Mouse (Mus musculus): ENCODE measurements around the gene Trim21. TPM values are rescaled to one million over a fixed set of nuclear protein-coding genes. Genes with fewer than 3 reads are reported as not detected.

Trim21 gene
- polyA plus RNA-seq, 1 experiment from 2014 or later = 0.56 TPM

Other genes starting within 250 kb of the Trim21 start
- gene Rrm1, start 123.8 kb downstream of the Trim21 start, polyA plus RNA-seq (2015; fragmentation: Nextera tagmentation; extraction: Ambion mirVana) = 148 and 154 TPM in 2 replicates
- 0.32 and 0.36 TPM in 2 replicates for gene Olfr543, start 83.8 kb downstream of the Trim21 start, polyA plus RNA-seq (2015; fragmentation: Nextera tagmentation; extraction: Ambion mirVana)
- 0.10 and 0.20 TPM in 2 replicates for gene Olfr544, start 77.2 kb downstream of the Trim21 start, polyA plus RNA-seq (2015; fragmentation: Nextera tagmentation; extraction: Ambion mirVana)
- 0.18 TPM in 1 of 2 replicates, not detected in the other for gene Olfr545, start 65.9 kb downstream of the Trim21 start, polyA plus RNA-seq (2015; fragmentation: Nextera tagmentation; extraction: Ambion mirVana)
- gene Olfr547, start 30.7 kb downstream of the Trim21 start, polyA plus RNA-seq (2015; fragmentation: Nextera tagmentation; extraction: Ambion mirVana) = not detected in 2 replicates
- gene Olfr548-ps1, start 24.6 kb downstream of the Trim21 start, polyA plus RNA-seq (2015; fragmentation: Nextera tagmentation; extraction: Ambion mirVana) = not detected in 2 replicates
- not detected in 2 replicates for gene Olfr549, start 15.6 kb downstream of the Trim21 start, polyA plus RNA-seq (2015; fragmentation: Nextera tagmentation; extraction: Ambion mirVana)
- 0.51 TPM in 1 of 2 replicates, not detected in the other for gene Olfr550, start 6.0 kb upstream of the Trim21 start, polyA plus RNA-seq (2015; fragmentation: Nextera tagmentation; extraction: Ambion mirVana)
- not detected in 2 replicates for gene Olfr551, start 26.4 kb upstream of the Trim21 start, polyA plus RNA-seq (2015; fragmentation: Nextera tagmentation; extraction: Ambion mirVana)
- not detected in 2 replicates for gene Olfr552, start 32.3 kb upstream of the Trim21 start, polyA plus RNA-seq (2015; fragmentation: Nextera tagmentation; extraction: Ambion mirVana)
- gene Olfr553, start 52.7 kb upstream of the Trim21 start, polyA plus RNA-seq (2015; fragmentation: Nextera tagmentation; extraction: Ambion mirVana) = not detected in 2 replicates
- gene Olfr554, start 72.9 kb upstream of the Trim21 start, polyA plus RNA-seq (2015; fragmentation: Nextera tagmentation; extraction: Ambion mirVana) = not detected in 2 replicates
- gene Olfr555, start 93.3 kb upstream of the Trim21 start, polyA plus RNA-seq (2015; fragmentation: Nextera tagmentation; extraction: Ambion mirVana) = not detected in 2 replicates
- not detected in 2 replicates for gene Olfr556, start 99.4 kb upstream of the Trim21 start, polyA plus RNA-seq (2015; fragmentation: Nextera tagmentation; extraction: Ambion mirVana)
- gene Trim68, start 121.8 kb upstream of the Trim21 start, polyA plus RNA-seq (2015; fragmentation: Nextera tagmentation; extraction: Ambion mirVana) = 16.6 and 18.6 TPM in 2 replicates
- not detected in 2 replicates for gene Olfr557, start 130.4 kb upstream of the Trim21 start, polyA plus RNA-seq (2015; fragmentation: Nextera tagmentation; extraction: Ambion mirVana)
- 0.08 and 0.15 TPM in 2 replicates for gene Olfr558, start 136.7 kb upstream of the Trim21 start, polyA plus RNA-seq (2015; fragmentation: Nextera tagmentation; extraction: Ambion mirVana)
- gene Olfr33, start 153.6 kb upstream of the Trim21 start, polyA plus RNA-seq (2015; fragmentation: Nextera tagmentation; extraction: Ambion mirVana) = not detected in 2 replicates
- gene Olfr559, start 162.0 kb upstream of the Trim21 start, polyA plus RNA-seq (2015; fragmentation: Nextera tagmentation; extraction: Ambion mirVana) = not detected in 2 replicates
- gene Olfr560, start 193.9 kb upstream of the Trim21 start, polyA plus RNA-seq (2015; fragmentation: Nextera tagmentation; extraction: Ambion mirVana) = not detected in 2 replicates
- gene Olfr78, start 194.0 kb upstream of the Trim21 start, polyA plus RNA-seq (2015; fragmentation: Nextera tagmentation; extraction: Ambion mirVana) = 0.04 and 0.33 TPM in 2 replicates
- not detected in 2 replicates for gene Olfr561, start 205.7 kb upstream of the Trim21 start, polyA plus RNA-seq (2015; fragmentation: Nextera tagmentation; extraction: Ambion mirVana)
- not detected in 2 replicates for gene Olfr564, start 238.0 kb upstream of the Trim21 start, polyA plus RNA-seq (2015; fragmentation: Nextera tagmentation; extraction: Ambion mirVana)